Mouse (Mus musculus) leukemia stem cell, adult 10-12 weeks (primary cell): Measurements from ENCODE around the gene Fosb. TPM values are rescaled to one million over a fixed set of nuclear protein-coding genes. Genes with fewer than 3 reads are reported as not detected.

Experiments used
- polyA plus RNA-seq: library from polyadenylated mRNA; stranded (reverse); fragments of >175 nt; gene quantifications from 2 replicates; pipeline ENCODE4 v1.2.3, GENCODE M21; 2012; ENCODE audit warnings: low replicate concordance

The Fosb gene
- 1.1 and 5.9 TPM in 2 replicates for polyA plus RNA-seq

DNA sequence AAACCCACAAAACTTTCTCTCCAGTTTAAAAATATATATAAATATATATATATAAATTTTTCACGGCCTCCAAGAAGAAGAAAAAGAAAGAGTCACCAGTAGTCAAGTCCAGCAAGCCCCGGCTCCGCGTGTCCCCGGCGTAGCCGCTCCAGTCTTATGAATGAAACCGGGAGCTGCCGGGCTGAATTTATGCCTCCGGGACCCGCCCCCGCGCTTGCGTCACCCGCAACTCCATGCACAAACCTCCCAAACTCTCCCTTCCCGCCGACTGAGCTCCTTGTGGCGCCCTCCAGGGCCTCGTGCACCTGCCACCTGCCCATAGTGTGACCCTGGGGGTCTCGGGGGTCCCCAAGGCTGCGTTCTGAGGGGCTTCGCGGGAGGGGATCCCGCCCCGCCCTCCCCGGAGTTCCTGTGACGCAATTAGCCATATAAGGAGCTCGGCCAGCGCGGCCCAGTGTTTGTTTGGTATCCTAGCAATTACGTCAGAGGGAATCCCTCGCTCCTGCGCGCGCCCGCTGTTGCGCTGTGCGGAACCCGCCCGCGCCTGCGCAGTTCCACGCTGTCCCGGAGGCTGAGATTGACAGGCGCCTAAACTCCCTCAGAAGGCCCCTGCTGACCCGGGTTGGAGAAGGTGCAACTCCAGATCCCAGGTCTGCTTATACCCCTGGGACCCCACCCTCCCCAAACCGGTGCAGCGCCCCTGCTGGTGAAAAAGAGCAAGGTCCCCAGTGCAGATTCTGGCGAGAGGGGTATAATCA is at the start of gene Fosb:
TSS of gene Fosb (minus strand) at position 168 of the 758 bp plus-strand sequence.

DNA sequence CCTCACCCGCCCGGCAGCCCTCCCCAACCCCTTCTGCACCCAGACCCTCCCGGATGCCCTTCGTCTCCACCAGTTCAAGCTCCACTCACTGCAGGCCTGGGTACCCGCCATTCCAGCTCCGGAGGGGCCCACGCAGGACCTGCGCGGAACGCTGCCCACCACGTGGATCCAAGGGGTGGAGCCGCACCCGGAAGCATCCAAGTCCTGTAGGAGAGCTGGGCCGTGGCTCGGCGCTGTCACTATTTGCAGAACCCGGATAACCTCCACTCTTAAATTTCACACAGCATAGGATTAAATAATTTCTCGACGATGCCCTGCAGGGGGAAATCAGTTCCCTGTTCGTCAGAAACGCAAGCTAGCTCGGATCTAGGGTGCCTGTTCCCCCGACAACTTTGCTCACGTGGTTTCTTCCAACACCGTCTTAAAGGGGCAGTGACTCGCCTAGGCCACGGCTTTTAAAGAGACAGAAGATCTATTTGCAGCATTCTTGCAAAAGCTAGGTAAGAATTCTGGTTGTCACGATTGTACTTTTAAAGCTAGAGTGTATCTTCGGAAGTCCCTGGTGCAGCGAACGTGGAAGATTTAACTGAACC is 49.5 kb upstream of the Fosb start, which contains the start of the genes Cd3eap and Ppp1r13l:
TSS of gene Cd3eap (minus strand) at position 185 of the 593 bp plus-strand sequence.
TSS of gene Ppp1r13l (plus strand) at position 451 of the 593 bp plus-strand sequence.

DNA sequence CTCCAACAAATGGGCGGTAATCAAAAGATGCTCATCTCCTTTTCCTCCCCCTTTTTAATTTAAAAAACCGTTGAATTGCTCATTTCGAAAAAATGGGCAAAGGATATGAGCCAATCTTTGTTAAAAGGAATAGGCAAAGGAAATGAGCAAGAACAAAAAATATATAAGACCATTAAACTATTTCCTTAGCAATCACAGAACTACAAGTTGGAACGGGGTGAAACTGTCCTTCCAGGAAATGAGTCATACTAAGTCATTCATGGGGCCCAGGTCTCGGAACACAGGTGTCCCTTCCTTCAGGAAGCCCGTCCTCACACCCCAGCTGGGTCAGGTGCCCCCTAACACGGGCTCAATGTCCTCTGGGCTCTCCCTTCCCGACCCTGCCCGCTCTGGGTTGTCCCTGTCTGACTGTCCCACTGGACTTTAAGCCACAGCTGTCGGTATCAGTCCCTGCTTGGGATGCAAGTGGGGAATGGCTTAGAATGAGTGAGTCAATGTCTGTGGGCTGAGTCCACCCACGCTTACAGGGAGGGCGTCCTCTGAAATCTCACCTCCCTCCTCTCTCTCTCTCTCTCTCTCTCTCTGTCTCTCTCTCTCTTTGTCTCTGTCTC is 34.5 kb upstream of the Fosb start, which contains the start of gene Ercc1:
TSS of gene Ercc1 (plus strand) at position 542 of the 611 bp plus-strand sequence.

DNA sequence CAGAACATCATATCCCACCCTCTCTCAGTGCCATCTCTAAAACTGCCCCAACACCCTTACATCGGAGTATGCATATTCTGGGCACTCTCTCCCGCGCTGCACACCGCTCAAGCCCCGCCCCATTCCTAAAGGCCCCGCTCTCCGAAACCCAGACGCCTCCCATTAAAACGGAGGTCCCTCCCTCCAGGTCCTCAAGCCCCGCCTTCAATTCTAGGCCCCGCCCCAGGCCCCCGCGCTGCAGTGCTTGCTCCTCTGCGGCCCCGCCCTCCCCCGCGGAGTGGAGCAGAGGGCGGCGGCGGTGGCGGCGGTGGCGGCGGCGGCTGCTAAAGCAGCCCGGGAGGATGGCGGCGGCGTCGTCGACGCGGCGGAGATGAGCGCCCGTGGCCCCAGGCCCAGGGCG is 27.5 kb downstream of the Fosb start, which contains the start of gene Rtn2:
TSS of gene Rtn2 (plus strand) at position 240 of the 400 bp plus-strand sequence.

DNA sequence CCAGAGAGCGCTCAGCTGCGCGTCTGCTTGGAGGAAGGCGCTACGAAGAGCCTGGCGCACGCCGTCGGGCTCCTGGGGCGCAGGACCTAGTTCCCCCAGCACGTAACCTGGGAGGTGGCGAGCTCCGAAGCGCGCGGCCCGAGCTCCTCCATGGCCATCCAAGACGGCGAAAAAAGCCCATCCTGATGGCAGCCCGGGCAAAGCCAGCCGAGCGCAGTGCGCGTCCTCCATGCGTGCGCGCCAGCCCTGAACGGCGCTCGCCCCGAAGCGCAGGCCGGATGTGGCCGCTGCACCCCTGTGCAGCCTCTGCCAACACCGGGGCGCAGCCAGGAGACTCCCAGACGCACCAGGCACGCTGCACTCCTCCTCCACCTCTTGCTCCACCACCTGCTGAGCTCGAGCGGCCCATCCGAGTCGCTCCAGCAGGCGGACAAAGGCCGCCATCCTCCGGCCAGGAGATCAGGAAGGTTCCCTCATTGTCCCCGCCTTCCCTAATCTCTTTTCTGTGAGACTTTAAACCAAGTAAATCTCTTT is 30.2 kb downstream of the Fosb start, which contains the start of gene Ppm1n:
TSS of gene Ppm1n (minus strand) at position 484 of the 534 bp plus-strand sequence.

DNA sequence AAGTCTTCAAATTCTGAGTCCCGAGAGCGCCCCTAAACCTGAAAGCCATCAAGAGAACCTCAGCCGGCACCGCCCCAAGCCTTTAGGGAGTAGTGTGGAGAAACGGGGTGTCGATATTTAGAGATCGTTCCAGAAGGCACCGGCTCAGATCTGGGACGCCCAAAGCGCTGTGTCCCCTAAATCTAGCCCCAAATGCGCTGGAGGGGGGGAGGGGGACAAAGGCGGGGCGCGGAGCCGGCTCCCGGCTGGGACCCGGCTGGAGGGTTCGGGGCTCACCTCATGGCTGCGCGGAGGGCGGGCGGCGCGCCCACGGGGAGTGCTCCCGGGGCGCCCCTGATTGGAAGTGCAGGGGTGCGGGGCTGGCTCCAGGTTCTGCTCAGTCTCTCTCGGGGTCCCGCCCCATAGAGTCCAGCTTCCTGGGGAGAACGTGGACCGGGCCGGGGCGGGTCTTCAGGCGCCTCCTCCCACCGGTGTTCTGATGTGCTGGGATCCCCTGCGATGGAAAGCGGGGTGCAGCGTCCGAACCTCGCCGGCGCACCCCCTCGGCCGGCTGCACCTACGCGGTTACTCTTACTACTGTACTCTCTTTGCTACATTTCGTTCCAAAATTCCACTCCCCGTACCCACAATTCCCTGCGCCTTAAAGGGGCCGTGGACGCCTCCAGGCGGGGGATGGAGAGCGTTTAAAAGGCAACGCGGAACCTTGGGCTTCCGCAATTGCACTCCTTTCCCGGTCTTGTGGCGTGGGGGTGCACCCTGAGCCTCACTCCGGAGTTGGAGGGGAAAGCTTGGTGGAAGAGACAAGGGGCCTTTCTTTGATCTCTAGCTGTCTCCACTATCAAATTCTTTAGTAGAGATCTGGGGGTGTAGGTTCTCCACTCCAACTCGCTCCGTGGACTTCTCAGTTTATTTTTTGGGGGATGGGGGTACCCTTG is 38.3 kb downstream of the Fosb start, which contains the start of gene Vasp:
TSS of gene Vasp (minus strand) at position 580 of the 935 bp plus-strand sequence.

Other genes with a start within 250 kb of the Fosb start
- gene Dmwd, start 233.8 kb downstream of the Fosb start, polyA plus RNA-seq = 85.8 and 98.6 TPM in 2 replicates
- gene Dmpk, start 226.2 kb downstream of the Fosb start, polyA plus RNA-seq = 62.6 and 65.4 TPM in 2 replicates
- 10.2 and 12.1 TPM in 2 replicates for gene Six5, start 215.5 kb downstream of the Fosb start, polyA plus RNA-seq
- gene Gm4969, start 191.7 kb downstream of the Fosb start, polyA plus RNA-seq = 0.07 TPM in 1 of 2 replicates, not detected in the other
- 28.1 and 39.2 TPM in 2 replicates for gene Fbxo46, start 190.2 kb downstream of the Fosb start, polyA plus RNA-seq
- gene Qpctl, start 160.8 kb downstream of the Fosb start, polyA plus RNA-seq = 9.8 and 13.7 TPM in 2 replicates
- 24.1 and 39.0 TPM in 2 replicates for gene Snrpd2, start 160.3 kb downstream of the Fosb start, polyA plus RNA-seq
- gene Gipr, start 143.9 kb downstream of the Fosb start, polyA plus RNA-seq = 0.07 TPM in 1 of 2 replicates, not detected in the other
- 6.5 and 12.1 TPM in 2 replicates for gene Eml2, start 133.6 kb downstream of the Fosb start, polyA plus RNA-seq
- gene Gpr4, start 97.5 kb downstream of the Fosb start, polyA plus RNA-seq = 0.88 and 1.3 TPM in 2 replicates
- 10.7 and 15.7 TPM in 2 replicates for gene Opa3, start 81.7 kb downstream of the Fosb start, polyA plus RNA-seq
- gene Vasp, start 38.2 kb downstream of the Fosb start, polyA plus RNA-seq = 240 and 739 TPM in 2 replicates
- 0.62 and 1.2 TPM in 2 replicates for gene Ppm1n, start 30.0 kb downstream of the Fosb start, polyA plus RNA-seq
- 0.57 and 1.1 TPM in 2 replicates for gene Rtn2, start 27.4 kb downstream of the Fosb start, polyA plus RNA-seq
- gene Ercc1, start 34.7 kb upstream of the Fosb start, polyA plus RNA-seq = 21.3 and 28.9 TPM in 2 replicates
- 35.9 and 52.0 TPM in 2 replicates for gene Cd3eap, start 49.4 kb upstream of the Fosb start, polyA plus RNA-seq
- 19.1 and 23.9 TPM in 2 replicates for gene Ppp1r13l, start 49.7 kb upstream of the Fosb start, polyA plus RNA-seq
- gene Ercc2, start 72.0 kb upstream of the Fosb start, polyA plus RNA-seq = 43.1 and 62.1 TPM in 2 replicates
- 1.8 and 4.2 TPM in 2 replicates for gene Klc3, start 94.1 kb upstream of the Fosb start, polyA plus RNA-seq
- 0.33 and 0.72 TPM in 2 replicates for gene Ckm, start 94.7 kb upstream of the Fosb start, polyA plus RNA-seq
- gene Mark4, start 148.8 kb upstream of the Fosb start, polyA plus RNA-seq = 18.3 and 53.5 TPM in 2 replicates
- gene Exoc3l2, start 153.3 kb upstream of the Fosb start, polyA plus RNA-seq = 0.96 and 3.4 TPM in 2 replicates
- 5.1 and 6.1 TPM in 2 replicates for gene Bloc1s3, start 198.3 kb upstream of the Fosb start, polyA plus RNA-seq
- gene Trappc6a, start 198.3 kb upstream of the Fosb start, polyA plus RNA-seq = 53.1 and 54.0 TPM in 2 replicates
- 0.13 and 0.14 TPM in 2 replicates for gene Nkpd1, start 207.8 kb upstream of the Fosb start, polyA plus RNA-seq